Mouse (Mus musculus): ENCODE data around the gene Immp2l.

DNA sequence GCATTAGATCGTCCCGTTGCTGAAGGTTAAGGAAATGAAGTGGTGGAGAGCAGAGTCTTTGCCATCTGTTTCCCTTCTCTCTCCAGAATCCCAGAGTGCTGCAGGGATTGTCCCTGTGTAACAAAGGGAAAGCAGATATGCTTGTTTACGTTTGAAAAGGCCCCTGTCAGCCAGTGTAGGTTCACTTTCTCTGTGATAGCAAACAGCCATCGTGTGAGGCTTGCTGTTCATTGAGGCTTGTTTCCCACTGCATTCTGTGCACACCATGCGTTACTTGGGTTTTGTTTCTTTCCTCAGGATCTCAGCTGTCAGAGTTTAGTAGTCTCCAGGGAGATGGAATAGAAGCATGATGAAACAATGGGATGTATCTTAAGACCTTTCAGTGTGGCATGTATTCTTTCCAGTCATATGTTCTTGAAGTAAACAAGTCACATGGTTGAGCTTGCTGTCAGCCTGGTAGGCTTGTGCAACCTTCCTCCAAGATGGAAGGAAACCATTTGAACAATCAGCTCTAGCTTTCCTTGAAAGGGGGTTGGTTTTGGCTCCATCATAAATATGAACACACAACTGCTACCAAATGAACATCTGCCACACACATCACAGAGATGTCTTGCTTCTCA lies 623.2 kb downstream of the Immp2l start:
- TF ChIP-seq HCFC1 (IDR thresholded peaks at IDR 0.05; ENCODE audit: borderline replicate concordance, insufficient read depth, low read length), result no peak
- TF ChIP-seq MAFK (IDR thresholded peaks at IDR 0.05; ENCODE audit: insufficient read depth, low read depth, low read length), result no peak
- no peak for TF ChIP-seq CHD2 (IDR thresholded peaks at IDR 0.05; ENCODE audit: low read depth, low read length)

All from ES-E14 (cell line).